Mouse (Mus musculus): ENCODE measurements around the gene Tfap2c. TPM values are rescaled to one million over a fixed set of nuclear protein-coding genes. Genes with fewer than 3 reads are reported as not detected.

Gene Tfap2c
- total and polyA plus RNA-seq, 3 experiments = not detected

GRCm38 (mm10) chr2:172527175-172527574 is 22.2 kb upstream of the Tfap2c start:
- no peaks in the 10 kb centered on the region for H3K36me3 ChIP-seq (replicated peaks in 1 of 2; ENCODE audit: control insufficient read depth in 1 of 2, insufficient read depth in 1 of 2, low read length in 1 of 2)
- no peak for DNase-seq (ENCODE audit: extremely low read depth)
- no peak for TF ChIP-seq MAZ (IDR thresholded peaks at IDR 0.05; ENCODE audit: low read depth, low read length)
- no peak for TF ChIP-seq IRF4 (IDR thresholded peaks at IDR 0.05; ENCODE audit: low read depth, low read length)
- no peak for TF ChIP-seq MEF2A (IDR thresholded peaks at IDR 0.05; ENCODE audit: borderline replicate concordance, low read depth, low read length)
- no peak for TF ChIP-seq MAFK (IDR thresholded peaks at IDR 0.05; ENCODE audit: insufficient replicate concordance, low read length)
- TF ChIP-seq EP300 (IDR thresholded peaks at IDR 0.05; ENCODE audit: low read length) = no peak
- TF ChIP-seq POLR2AphosphoS2 (IDR thresholded peaks at IDR 0.05; ENCODE audit: low read depth, low read length) = no peak
- TF ChIP-seq JUND (conservative IDR thresholded peaks at IDR 0.05; ENCODE audit: low read depth, low read length) = no peak
- TF ChIP-seq HCFC1 (IDR thresholded peaks at IDR 0.05; ENCODE audit: low read depth, low read length) = no peak
- no peak for TF ChIP-seq UBTF (IDR thresholded peaks at IDR 0.05; ENCODE audit: low read depth, low read length)
- no peak for TF ChIP-seq CTCF (conservative IDR thresholded peaks at IDR 0.05 in 1 of 2, IDR thresholded peaks at IDR 0.05 in 1 of 2; ENCODE audit: low read depth in 2 of 2, low read length in 2 of 2)
- TF ChIP-seq MYC (IDR thresholded peaks at IDR 0.05; ENCODE audit: low read depth, low read length) = no peak
- no peak for TF ChIP-seq RAD21 (IDR thresholded peaks at IDR 0.05; ENCODE audit: low read depth, low read length)
- no peak overlapping the region for H3K4me3 ChIP-seq (replicated peaks in 1 of 3; ENCODE audit: low read depth in 2 of 3, low read length in 2 of 3, poor library complexity in 1 of 3)
- H3K9me3 ChIP-seq (replicated peaks; ENCODE audit: low read length) = no peaks in the 10 kb centered on the region
- H3K79me2 ChIP-seq (replicated peaks; ENCODE audit: control insufficient read depth, extremely low read depth, insufficient read depth, poor library complexity, severe bottlenecking) = no peaks in the 10 kb centered on the region
- in situ Hi-C loops (cut with MboI; ENCODE audit: low pct_ligation_motif_present, low pct_unique_long_range_greater_than_20kb, low sequenced_read_pairs) = no loop called here
- H3K4me1 ChIP-seq (ENCODE audit: control insufficient read depth in 1 of 2, insufficient read depth in 2 of 2) = 0 out of 4 replicates have a peak, but pooled peaks cover 0 to 6% of the 10 kb centered on the region in 2 experiments
- H3K4me2 ChIP-seq (ENCODE audit: insufficient read depth, low read depth, poor library complexity, severe bottlenecking) = no peak overlapping the region
- dilution Hi-C loops (cut with MboI; ENCODE audit: extremely low pct_ligation_motif_present, extremely low pct_unique_long_range_greater_than_20kb, low sequenced_read_pairs) = no loop called here
- peaks cover 85% of the 10 kb centered on the region for H3K27me3 ChIP-seq (replicated peaks)
- no peak overlapping the region for H3K27ac ChIP-seq (ENCODE audit: insufficient read depth, low read depth)
- no peak overlapping the region for H3K9ac ChIP-seq (ENCODE audit: insufficient read depth, low read depth)

DNA sequence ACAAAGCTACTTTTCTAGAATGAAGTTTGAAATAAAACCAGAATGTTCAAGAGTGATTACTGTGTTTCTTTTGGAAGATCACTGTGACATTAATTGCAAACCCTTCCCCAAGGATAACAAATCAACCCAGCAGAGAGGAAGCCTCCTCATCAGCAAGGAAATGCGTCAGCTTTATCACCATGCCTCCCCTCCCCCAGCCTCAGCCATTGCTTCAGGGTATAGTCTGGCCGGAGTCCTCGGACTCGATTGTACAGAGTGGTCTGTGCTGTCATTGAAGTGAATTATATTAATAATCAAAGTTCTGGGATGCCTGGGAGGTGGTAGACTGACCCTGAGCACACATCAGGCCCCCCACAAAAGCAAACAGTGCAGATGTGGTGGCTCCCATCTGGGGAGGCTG is 5.4 kb upstream of the Tfap2c start:
- Histone ChIP-seq H3K36me3 (replicated peaks in 1 of 2; ENCODE audit: control insufficient read depth in 1 of 2, insufficient read depth in 1 of 2, low read length in 1 of 2) (no peaks in the 10 kb centered on the region), H3K9ac (ENCODE audit: insufficient read depth, low read depth) (no peak overlapping the region), H3K27me3 (replicated peaks) (peaks cover 82% of the 10 kb centered on the region), H3K27ac (ENCODE audit: insufficient read depth, low read depth) (no peak overlapping the region), H3K4me1 (ENCODE audit: control insufficient read depth in 1 of 2, insufficient read depth in 2 of 2) (no peaks in the 10 kb centered on the region), H3K4me3 (replicated peaks in 1 of 3; ENCODE audit: low read depth in 2 of 3, low read length in 2 of 3, poor library complexity in 1 of 3) (no peak overlapping the region), H3K9me3 (replicated peaks; ENCODE audit: low read length) (peaks cover 18% of the 10 kb centered on the region), H3K4me2 (ENCODE audit: insufficient read depth, low read depth, poor library complexity, severe bottlenecking) (no peak overlapping the region), H3K79me2 (replicated peaks; ENCODE audit: control insufficient read depth, extremely low read depth, insufficient read depth, poor library complexity, severe bottlenecking) (no peaks in the 10 kb centered on the region)
- no peak for TF ChIP-seq RAD21 (IDR thresholded peaks at IDR 0.05; ENCODE audit: low read depth, low read length)
- dilution Hi-C loops (cut with MboI; ENCODE audit: extremely low pct_ligation_motif_present, extremely low pct_unique_long_range_greater_than_20kb, low sequenced_read_pairs) (no loop called here), in situ Hi-C loops (cut with MboI; ENCODE audit: low pct_ligation_motif_present, low pct_unique_long_range_greater_than_20kb, low sequenced_read_pairs) (no loop called here)
- DNase-seq (ENCODE audit: extremely low read depth) = no peak

- no peak overlapping the region for H3K9ac ChIP-seq (ENCODE audit: insufficient read depth, low read depth)
- no peaks in the 10 kb centered on the region for H3K36me3 ChIP-seq (replicated peaks in 1 of 2; ENCODE audit: control insufficient read depth in 1 of 2, insufficient read depth in 1 of 2, low read length in 1 of 2)
- peaks cover 76% of the 10 kb centered on the region for H3K27me3 ChIP-seq (replicated peaks)
- peaks cover 19% of the 10 kb centered on the region for H3K9me3 ChIP-seq (replicated peaks; ENCODE audit: low read length)
- H3K4me1 ChIP-seq (ENCODE audit: control insufficient read depth in 1 of 2, insufficient read depth in 2 of 2) = no peaks in the 10 kb centered on the region
- dilution Hi-C loops (cut with MboI; ENCODE audit: extremely low pct_ligation_motif_present, extremely low pct_unique_long_range_greater_than_20kb, low sequenced_read_pairs) (no loop called here), in situ Hi-C loops (cut with MboI; ENCODE audit: low pct_ligation_motif_present, low pct_unique_long_range_greater_than_20kb, low sequenced_read_pairs) (no loop called here)
- no peak overlapping the region for H3K27ac ChIP-seq (ENCODE audit: insufficient read depth, low read depth)
- DNase-seq (ENCODE audit: extremely low read depth) = no peak
- TF ChIP-seq RAD21 (IDR thresholded peaks at IDR 0.05; ENCODE audit: low read depth, low read length) = no peak
- no peak for TF ChIP-seq GABPA (IDR thresholded peaks at IDR 0.05; ENCODE audit: insufficient replicate concordance, low read depth, low read length)
- no peak for TF ChIP-seq SIN3A (IDR thresholded peaks at IDR 0.05; ENCODE audit: low read length)
- TF ChIP-seq NELFE (IDR thresholded peaks at IDR 0.05; ENCODE audit: low read depth, low read length) = no peak
- no peak for TF ChIP-seq POLR2A (IDR thresholded peaks at IDR 0.05; ENCODE audit: low read depth, low read length)
- no peak for TF ChIP-seq MAX (IDR thresholded peaks at IDR 0.05; ENCODE audit: low read length)
- no peak for TF ChIP-seq EP300 (IDR thresholded peaks at IDR 0.05; ENCODE audit: low read length)
- no peak for TF ChIP-seq HCFC1 (IDR thresholded peaks at IDR 0.05; ENCODE audit: low read depth, low read length)
- no peak overlapping the region for H3K4me3 ChIP-seq (replicated peaks in 1 of 3; ENCODE audit: low read depth in 2 of 3, low read length in 2 of 3, poor library complexity in 1 of 3)
- no peaks in the 10 kb centered on the region for H3K79me2 ChIP-seq (replicated peaks; ENCODE audit: control insufficient read depth, extremely low read depth, insufficient read depth, poor library complexity, severe bottlenecking)
- H3K4me2 ChIP-seq (ENCODE audit: insufficient read depth, low read depth, poor library complexity, severe bottlenecking) = no peak overlapping the region
Observed at GRCm38 (mm10) chr2:172544601-172545127, 4.7 kb upstream of the Tfap2c start.
